Mouse (Mus musculus) lung, postnatal 10 days (tissue): ENCODE data around the gene Peli2.

Experiments used
- DNase-seq: peaks from one replicate; pipeline ENCODE4 v3.0.0; 2021

Gene Peli2

DNA sequence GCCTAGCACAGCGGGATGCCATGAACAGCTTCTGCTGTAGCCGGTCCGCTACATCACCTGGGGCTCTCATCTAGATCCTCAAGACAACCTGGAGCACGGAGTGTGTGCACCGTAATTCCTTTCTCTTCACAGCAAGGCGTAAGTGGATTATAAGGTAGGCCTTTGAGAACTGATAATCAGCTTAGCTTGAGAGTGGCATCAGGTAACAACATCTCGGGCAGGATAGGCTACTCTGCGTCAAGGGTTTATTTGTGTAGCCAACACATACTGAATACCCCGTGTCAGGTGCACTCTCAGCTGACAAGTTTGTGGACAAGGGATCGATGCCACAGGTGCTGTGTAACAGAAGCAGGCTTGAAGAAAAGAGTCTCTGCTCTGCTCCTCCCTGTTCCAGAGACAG, 106.1 kb downstream of the Peli2 start:
- no peak for DNase-seq

GRCm38 (mm10) chr14:48234785-48235519, 114.3 kb downstream of the Peli2 start:
- DNase-seq, result no peak

DNA sequence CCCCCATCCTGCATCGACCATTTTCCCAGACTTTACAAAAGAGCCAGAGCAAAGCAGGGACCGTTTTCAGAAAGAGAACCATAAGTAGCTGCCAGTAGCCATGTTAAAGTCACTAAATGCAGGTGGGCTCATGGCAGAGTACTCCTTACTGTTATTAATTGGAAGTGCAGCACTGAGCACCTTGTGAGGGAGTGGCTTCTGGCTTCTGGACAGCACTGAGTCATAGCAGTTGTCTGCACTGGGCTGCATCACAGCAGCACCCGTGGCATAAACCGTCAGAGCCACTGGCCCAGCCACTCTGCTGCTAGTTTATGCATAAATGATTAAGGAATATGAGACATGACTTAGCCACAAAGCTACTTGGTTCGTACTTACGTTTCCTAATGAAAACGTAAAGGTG, 120.7 kb downstream of the Peli2 start:
- no peak for DNase-seq

- peak; percentile 54 for DNase-seq
Observed at GRCm38 (mm10) chr14:48246236-48246635, 125.6 kb downstream of the Peli2 start.

DNA sequence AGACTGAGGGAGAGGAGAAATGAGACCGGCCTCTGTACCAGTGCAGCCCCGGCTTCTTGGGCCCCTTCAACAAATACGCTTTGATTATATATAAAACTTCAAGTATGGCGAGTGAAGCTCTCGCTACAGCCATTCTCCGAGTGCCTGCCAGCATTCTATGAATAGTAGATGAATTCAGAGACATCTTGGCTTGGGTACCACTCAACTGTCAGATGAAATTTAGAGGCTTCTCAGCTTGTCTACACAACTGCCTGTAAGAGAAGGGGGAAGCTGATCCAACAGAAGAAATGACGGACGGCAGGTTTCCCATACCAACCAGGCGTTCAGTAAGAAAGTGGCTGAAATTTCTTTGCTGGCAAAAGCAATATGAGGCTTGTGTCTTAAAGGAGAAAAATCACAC, 126.3 kb downstream of the Peli2 start:
- no peak for DNase-seq

- DNase-seq, result no peak
Observed at GRCm38 (mm10) chr14:48249459-48249858, 128.8 kb downstream of the Peli2 start.

DNA sequence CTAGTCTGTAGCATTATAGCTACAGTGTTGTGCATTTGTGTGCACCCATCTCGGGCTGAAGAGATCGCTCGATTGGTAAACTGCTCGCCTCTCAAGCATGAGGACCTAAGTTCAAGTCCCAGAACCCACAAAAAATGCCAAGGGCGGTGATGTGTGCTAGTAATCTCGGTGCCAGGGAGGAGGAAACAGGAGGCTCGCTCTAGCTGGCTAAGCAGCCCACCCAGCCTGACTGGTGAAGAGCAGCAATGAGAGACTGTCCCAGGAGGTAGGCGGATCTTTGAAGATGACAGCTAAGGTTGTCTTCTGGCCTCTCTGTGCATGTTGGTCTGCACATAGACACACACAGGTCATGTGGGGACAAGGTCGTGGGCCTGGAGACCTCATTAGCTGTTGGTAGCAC, 129.3 kb downstream of the Peli2 start:
- no peak for DNase-seq

- DNase-seq, result no peak
Observed at GRCm38 (mm10) chr14:48251381-48251979, 130.9 kb downstream of the Peli2 start.

GRCm38 (mm10) chr14:48253183-48253582, 132.6 kb downstream of the Peli2 start:
- no peak for DNase-seq

GRCm38 (mm10) chr14:48254696-48255095, 134.1 kb downstream of the Peli2 start:
- DNase-seq, result no peak

- no peak for DNase-seq
Observed at GRCm38 (mm10) chr14:48255290-48255689, 134.7 kb downstream of the Peli2 start.

- DNase-seq, result peak; percentile 43
Observed at GRCm38 (mm10) chr14:48257759-48258158, 137.1 kb downstream of the Peli2 start.

GRCm38 (mm10) chr14:48258696-48259366, 138.2 kb downstream of the Peli2 start:
- no peak for DNase-seq

GRCm38 (mm10) chr14:48263146-48263545, 142.5 kb downstream of the Peli2 start:
- DNase-seq, result no peak

DNA sequence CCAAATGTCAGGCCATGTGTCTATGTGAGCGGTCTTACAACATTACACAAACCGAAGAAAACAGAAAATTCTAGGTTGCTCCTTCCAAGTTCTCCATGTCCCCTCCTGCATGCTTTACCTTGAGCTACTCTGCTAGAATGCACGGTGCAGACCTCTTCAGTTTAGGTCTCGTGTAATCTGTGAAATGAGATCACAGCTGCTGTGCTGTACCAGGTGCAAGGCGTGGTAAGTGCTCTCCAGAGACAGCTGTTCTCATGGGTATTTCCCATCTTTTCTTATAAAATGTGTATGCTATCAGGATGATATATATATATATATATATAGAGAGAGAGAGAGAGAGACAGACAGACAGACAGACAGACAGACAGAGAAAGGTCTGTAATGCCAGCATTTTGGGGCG, 146.1 kb downstream of the Peli2 start:
- DNase-seq, result no peak

DNA sequence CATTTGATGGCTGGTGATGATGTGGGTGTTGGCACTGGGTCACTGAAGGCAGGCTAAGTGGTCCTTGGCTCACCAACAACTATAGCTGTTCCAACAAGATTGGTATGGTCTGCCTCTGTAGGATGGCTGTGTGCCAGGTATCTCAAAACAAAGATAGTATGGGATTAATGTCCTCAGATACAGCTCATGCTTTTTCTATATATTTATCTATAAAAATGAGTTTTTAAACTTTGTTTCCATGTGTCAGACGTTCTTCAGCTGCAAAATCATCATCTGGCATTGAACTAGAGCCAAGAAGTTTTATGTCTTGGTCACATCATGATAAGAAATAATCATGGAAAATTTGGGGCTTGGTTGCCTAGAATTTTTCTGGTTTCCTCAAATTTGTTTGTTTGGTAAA, 157.7 kb downstream of the Peli2 start:
- DNase-seq, result no peak

DNA sequence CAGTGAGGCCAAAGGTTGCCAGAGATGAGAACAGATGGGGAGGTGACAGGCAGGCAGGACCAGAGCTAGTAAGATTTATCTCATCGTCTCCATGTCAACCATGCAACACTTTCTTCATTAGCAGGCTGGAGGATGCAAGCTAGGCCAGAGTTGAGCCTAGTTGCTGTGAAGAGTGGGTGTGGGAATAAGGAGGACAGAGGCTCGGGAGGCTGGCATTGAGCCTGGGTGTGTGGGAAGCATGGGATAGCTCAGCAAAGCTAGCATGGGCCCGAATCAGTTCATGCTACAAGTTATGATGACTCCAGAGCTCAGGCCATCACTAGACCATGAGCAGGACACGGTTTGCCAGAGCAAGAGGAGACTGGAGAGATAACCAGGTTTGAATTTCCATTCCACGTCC, 166.3 kb downstream of the Peli2 start:
- peak; percentile 32 for DNase-seq

- DNase-seq, result no peak
Observed at GRCm38 (mm10) chr14:48287581-48287980, 167.0 kb downstream of the Peli2 start.

DNA sequence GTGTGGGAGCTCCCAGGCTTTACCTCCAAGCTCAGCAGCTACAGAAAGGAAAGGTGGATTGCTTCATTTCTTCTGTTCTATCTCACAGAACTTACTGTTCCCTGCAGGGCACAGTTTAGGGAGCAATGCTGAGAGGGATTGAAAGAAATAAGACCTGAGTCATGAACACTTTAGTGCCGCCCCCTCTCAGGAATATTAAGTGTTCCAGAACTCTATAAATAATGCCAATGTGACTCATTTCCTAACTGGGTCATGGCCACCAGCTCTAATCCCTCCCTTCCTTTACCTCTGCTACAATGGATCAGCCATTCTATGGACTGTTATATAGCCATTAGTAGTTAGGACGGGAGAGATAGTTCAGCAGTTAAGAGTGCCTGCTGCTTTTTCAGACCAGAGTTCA, 168.0 kb downstream of the Peli2 start:
- no peak for DNase-seq

- DNase-seq, result peak; percentile 58
Observed at GRCm38 (mm10) chr14:48289602-48290599, 169.3 kb downstream of the Peli2 start.

DNA sequence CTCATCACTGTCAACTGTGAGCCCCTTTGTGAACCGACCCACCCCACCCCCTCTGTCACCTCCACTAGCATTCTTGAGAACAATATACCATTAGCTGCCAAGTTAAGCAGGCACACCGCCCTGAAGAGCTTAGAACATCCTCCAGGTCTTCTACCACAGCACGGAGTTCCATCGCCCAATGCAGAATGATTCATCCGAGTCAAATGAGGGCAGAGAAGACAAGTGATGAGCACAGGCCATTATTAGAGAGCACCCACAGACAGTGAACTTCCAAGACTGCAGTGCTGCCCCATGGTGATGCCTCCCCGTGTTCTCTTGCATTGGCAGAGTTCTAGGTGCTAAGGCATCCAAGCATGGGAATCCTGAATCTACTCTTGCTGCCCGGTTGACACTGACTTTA, 172.9 kb downstream of the Peli2 start:
- DNase-seq, result no peak

GRCm38 (mm10) chr14:48295410-48295809, 174.8 kb downstream of the Peli2 start:
- no peak for DNase-seq

GRCm38 (mm10) chr14:48295815-48296271, 175.2 kb downstream of the Peli2 start:
- peak; percentile 52 for DNase-seq
